Mouse (Mus musculus): Measurements from ENCODE around the gene Guca1b.
A peak's percentile ranks its signal among the peaks of the same experiment; 100 is the strongest.

Gene Guca1b

GRCm38 (mm10) chr17:47385145-47385544 lies at the start of gene Guca1b:
Guca1b (plus strand) TSS chr17:47385393.
- DNase-seq (ENCODE audit: extremely low spot score, low spot score) = no peak

- DNase-seq (ENCODE audit: extremely low spot score, low spot score) = no peak
These were observed 42.1 kb upstream of the Guca1b start for GRCm38 (mm10) chr17:47343121-47343520.

- DNase-seq (ENCODE audit: extremely low spot score, low spot score) = no peak
These were observed 35.4 kb upstream of the Guca1b start for GRCm38 (mm10) chr17:47349721-47350319.

DNA sequence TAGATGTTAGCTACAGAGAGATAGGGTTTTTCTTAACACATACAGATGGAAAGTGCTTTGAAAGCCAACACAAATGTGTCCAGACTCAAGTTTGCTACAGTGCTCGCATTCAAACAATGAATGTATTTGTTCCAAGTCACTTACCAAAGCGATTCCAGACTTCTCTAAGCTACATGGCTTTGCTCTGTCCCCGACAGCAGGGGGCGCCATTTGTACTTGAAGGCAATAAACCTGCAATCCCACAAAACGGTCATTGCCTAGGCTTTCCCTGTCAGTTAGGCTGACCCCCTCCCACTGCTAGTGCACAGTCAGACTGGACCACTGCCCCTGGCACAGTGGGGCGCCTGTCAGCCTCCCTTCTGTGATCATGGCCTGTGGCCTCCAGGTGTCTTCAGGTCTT lies 25.2 kb upstream of the Guca1b start:
- DNase-seq (ENCODE audit: extremely low spot score, low spot score) = peak; percentile 44

DNA sequence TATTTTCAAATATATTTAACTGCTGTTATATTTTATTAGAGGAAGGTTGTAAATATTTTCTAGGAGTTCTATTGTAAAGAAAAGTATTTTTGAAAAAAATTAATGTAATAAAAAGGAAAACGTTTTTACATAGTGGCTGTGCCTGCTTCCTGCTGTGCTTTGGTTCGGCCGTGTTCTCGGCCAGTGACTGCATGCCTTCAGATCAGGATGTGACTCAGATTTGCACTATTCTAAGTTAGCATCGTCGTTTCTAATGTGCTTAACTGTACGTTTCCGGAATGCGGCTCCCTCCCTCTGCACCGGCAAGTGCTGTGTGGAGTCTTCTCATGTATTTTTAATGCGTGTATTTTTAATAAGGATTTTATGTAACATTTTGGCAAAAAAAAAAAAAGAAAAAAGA lies 23.9 kb upstream of the Guca1b start:
- DNase-seq (ENCODE audit: extremely low spot score, low spot score) = no peak

DNA sequence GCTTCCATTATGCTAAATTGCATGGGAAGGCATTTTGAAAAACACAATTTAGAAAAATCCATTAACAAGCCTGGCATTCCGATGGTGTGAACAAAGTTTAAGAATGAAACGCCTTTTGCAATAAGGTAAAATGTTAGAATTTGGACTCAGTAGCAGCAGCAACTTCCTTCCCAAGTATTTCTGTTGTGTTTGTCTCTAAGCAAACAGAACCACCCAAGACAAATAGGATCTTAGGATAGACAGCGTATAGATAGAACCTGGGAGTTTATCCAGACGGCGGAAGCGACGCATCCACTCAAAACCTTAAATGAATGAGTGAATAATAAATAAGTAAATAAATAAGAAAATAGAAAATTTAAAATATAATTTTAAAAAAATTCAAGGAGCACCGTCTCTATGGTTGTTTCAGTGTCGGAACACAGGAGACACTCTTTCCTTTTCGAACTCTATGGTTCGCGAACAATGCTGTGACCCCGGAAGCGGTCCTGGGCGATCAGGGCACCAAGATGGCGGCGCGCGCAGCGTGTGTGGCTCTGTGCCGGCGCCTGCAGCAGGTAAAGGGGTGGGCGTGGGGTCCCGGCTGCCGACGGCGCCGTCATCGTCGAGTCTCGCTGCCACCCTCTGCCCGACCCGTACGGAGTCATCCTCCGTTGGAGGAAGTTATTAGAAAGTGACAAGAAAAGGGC lies 16.6 kb upstream of the Guca1b start, which contains the start of gene Mrps10:
TSS of gene Mrps10 (plus strand) at position 487 of the 686 bp plus-strand sequence.
- DNase-seq (ENCODE audit: extremely low spot score, low spot score) = peak; percentile 88

GRCm38 (mm10) chr17:47369087-47369443 lies 16.1 kb upstream of the Guca1b start:
- no peak for DNase-seq (ENCODE audit: extremely low spot score, low spot score)

DNA sequence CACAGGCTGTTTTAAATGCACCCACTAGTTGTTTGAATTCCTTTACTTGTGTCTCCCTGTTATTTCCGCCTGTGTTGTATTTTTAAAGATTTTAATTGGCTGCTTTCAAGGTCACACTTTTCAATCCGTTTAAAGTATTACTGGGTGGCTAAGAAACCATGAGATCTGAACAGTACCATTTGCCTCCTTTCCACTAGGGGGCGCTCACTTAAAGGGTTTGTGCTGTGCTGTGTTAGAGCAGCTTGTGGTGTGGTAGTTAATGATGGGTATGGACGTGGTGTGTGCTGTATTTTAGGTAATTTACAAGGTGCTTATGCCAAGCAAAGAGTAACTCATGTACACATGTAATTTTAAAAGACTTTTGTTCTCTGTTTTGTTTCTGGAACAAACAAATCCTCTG lies 13.7 kb upstream of the Guca1b start:
- peak; percentile 58 for DNase-seq (ENCODE audit: extremely low spot score, low spot score)

GRCm38 (mm10) chr17:47373991-47374390 lies 11.2 kb upstream of the Guca1b start:
- DNase-seq (ENCODE audit: extremely low spot score, low spot score) = no peak

- DNase-seq (ENCODE audit: extremely low spot score, low spot score) = no peak
These were observed 8.4 kb upstream of the Guca1b start for GRCm38 (mm10) chr17:47376779-47377280.

GRCm38 (mm10) chr17:47378133-47378532 lies 7.1 kb upstream of the Guca1b start:
- DNase-seq (ENCODE audit: extremely low spot score, low spot score) = no peak

DNA sequence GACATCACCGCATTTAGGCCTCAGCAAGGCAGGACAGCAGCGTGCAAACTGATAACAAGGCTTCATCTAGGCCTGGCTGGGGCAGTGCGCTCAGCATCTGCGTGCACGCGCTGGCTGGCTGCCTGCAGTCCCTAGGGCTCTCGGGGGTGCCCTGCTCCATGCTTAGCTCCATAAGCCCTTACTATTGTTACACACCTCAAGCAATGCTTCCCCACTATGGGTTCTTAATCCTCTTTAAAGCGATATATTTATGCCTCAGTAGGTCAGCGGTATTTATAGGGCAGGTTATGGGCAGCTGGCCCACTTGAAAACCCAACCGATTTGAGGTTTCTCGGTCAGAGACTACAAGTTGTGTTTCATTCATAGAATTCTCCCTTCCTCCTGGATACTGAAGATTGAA lies 3.3 kb upstream of the Guca1b start:
- DNase-seq (ENCODE audit: extremely low spot score, low spot score) = no peak

DNA sequence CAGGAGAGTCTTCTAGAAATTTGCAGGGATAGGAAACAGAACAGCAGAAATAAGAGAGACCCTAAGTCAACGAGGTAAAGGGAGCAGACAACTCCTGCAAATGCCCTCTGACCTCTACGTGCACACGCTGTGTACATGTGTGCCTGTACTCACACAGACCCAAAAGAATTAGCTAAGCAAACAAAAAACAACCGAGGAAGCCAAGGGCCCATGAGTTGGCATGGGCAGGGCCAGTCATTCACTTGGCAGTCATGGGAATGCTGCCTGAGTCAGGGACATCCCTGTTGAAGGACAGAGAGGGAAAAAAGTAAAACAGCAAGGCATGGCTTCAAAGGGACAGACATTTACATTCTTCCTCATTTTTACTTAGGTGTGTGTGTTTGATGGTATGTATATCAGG lies 1.9 kb upstream of the Guca1b start:
- DNase-seq (ENCODE audit: extremely low spot score, low spot score) = no peak

GRCm38 (mm10) chr17:47384064-47384463 lies 1.1 kb upstream of the Guca1b start:
- no peak for DNase-seq (ENCODE audit: extremely low spot score, low spot score)

- peak; percentile 49 for DNase-seq (ENCODE audit: extremely low spot score, low spot score)
These were observed 1.5 kb downstream of the Guca1b start for GRCm38 (mm10) chr17:47386649-47387048.

DNA sequence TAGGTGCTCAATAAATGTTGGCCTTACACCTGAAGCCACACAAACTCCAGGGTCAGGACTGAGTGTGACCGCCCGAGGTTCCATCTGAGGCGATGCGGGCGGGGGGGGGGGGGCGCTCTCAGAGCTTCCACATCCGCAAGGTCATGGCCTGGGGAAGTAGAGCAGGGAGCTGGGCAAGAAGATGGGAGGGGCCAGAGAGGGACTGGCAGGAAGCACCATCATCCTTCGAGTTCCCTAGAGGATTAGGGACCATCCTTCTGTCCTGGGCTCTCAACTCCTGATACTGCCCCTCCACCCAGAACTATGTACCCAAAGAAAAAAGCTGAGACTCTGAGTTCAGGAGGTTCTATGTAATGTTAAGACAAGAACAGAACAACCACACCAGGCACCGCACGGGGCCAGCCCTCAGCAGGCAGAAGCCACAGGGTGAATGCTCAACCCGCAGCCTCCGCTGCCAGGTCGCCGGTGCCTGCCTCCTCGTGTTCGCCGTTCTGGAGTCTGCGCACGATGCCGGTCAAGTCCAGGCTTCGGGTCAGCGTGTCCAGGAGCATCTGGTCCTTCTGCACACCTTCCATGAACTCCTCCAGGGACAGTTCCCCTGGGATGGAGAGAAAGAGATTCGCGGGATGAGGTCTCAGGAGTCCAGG lies 9.2 kb downstream of the Guca1b start:
- DNase-seq (ENCODE audit: extremely low spot score, low spot score) = peak; percentile 39

- DNase-seq (ENCODE audit: extremely low spot score, low spot score) = peak; percentile 52
These were observed 10.3 kb downstream of the Guca1b start for GRCm38 (mm10) chr17:47395376-47395913.

GRCm38 (mm10) chr17:47399091-47399490 lies 13.9 kb downstream of the Guca1b start:
- no peak for DNase-seq (ENCODE audit: extremely low spot score, low spot score)

GRCm38 (mm10) chr17:47400451-47400850 lies 15.3 kb downstream of the Guca1b start, which contains the start of gene Guca1a:
Guca1a (minus strand) TSS chr17:47400584.
- no peak for DNase-seq (ENCODE audit: extremely low spot score, low spot score)

GRCm38 (mm10) chr17:47407717-47408557 lies 22.7 kb downstream of the Guca1b start:
- DNase-seq (ENCODE audit: extremely low spot score, low spot score) = no peak

DNA sequence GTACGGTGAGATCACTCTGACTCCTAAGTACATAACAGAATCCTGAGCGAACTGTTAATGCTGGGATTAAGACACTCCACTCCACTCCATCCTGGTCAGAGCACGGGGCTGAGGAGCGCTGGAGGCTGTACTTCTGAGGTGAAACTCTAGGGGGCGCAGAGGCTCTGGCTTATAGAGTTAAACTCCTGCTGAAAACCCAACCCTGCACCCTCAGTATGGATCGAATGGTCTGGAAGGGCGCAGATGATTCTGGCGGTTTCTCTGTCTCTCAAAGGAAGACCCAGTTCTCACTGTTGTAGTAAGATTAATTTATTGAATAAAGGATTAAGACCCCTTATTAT lies 23.3 kb downstream of the Guca1b start:
- peak; percentile 75 for DNase-seq (ENCODE audit: extremely low spot score, low spot score)

Data from neural tube, embryonic 10.5 days (tissue).